Mouse (Mus musculus) hindbrain, postnatal 0 days (tissue): Measurements from ENCODE around the gene Herpud1. TPM values are rescaled to one million over a fixed set of nuclear protein-coding genes. Genes with fewer than 3 reads are reported as not detected.

ENCODE experiments used
- ATAC-seq: fragments of 200-750 bp; cut with Nextera tagmentation; 2 replicates; pipeline ENCODE4 v1.8.0; 2017; ENCODE audit warnings: mild to moderate bottlenecking, moderate TSS enrichment, moderate library complexity
- DNase-seq: peaks from one replicate; pipeline ENCODE4 v3.0.0-alpha.2; 2015; ENCODE audit warnings: low spot score
- H3K27ac ChIP-seq: fragments of 300-500 bp; sonication (generic); 2 replicates; pipeline ENCODE4 v1.5.1; 2014; ENCODE audit warnings: mild to moderate bottlenecking
- H3K27me3 ChIP-seq: fragments of 300-500 bp; sonication (generic); 2 replicates; pipeline ENCODE4 v1.6.1; 2014; ENCODE audit warnings: low read length, mixed read lengths; ENCODE audit not compliant: insufficient read depth
- H3K36me3 ChIP-seq: fragments of 300-500 bp; sonication (generic); 2 replicates; pipeline ENCODE4 v1.6.1; 2014; ENCODE audit warnings: low read length, mixed read lengths; ENCODE audit not compliant: insufficient read depth
- H3K4me1 ChIP-seq: fragments of 300-500 bp; sonication (generic); 2 replicates; pipeline ENCODE4 v1.6.1; 2014; ENCODE audit warnings: antibody characterized with exemption, low read length, mixed read lengths; ENCODE audit not compliant: insufficient read depth
- H3K4me2 ChIP-seq: fragments of 300-500 bp; sonication (generic); 2 replicates; pipeline ENCODE4 v1.6.1; 2014; ENCODE audit warnings: low read depth, mild to moderate bottlenecking, low read length, moderate library complexity, mixed read lengths
- H3K4me3 ChIP-seq: fragments of 300-500 bp; sonication (generic); 2 replicates; pipeline ENCODE4 v1.5.1; 2014; ENCODE audit warnings: low read length
- H3K9ac ChIP-seq: fragments of 300-500 bp; sonication (generic); replicated peaks from 2 replicates; pipeline ENCODE4 v1.6.1; 2014; ENCODE audit warnings: mild to moderate bottlenecking, low read length, moderate library complexity, mixed read lengths
- H3K9me3 ChIP-seq: fragments of 300-500 bp; sonication (generic); 2 replicates; pipeline ENCODE4 v1.6.1; 2016; ENCODE audit warnings: low read length, mixed read lengths
- CTCF ChIP-seq: IDR thresholded peaks from 2 replicates; pipeline ENCODE4 v1.5.1; 2016; ENCODE audit warnings: antibody characterized with exemption, control low read depth, low read depth
- WGBS: fragments of 180-500 bp; shearing (Covaris S2); extraction: QIAGEN DNeasy Blood & Tissue Kit; methylation state at CpG from one replicate; pipeline ENCODE4 v1.1.7; 2014; 5-methylcytosine and 5-hydroxymethylcytosine counted together
- polyA plus RNA-seq: library from polyadenylated mRNA; unstranded; fragments of >200 nt; fragmentation: Nextera tagmentation; extraction: Ambion mirVana; gene quantifications from 2 replicates; pipeline ENCODE4 v1.2.1, GENCODE M21; 2015
- total RNA-seq: library from RNA; depleted of rRNA; stranded (reverse); fragments of >200 nt; gene quantifications from 2 replicates; pipeline ENCODE4 v1.2.3, GENCODE M21; 2014; rRNA removed

Gene Herpud1
- total RNA-seq (87.1 and 87.9 TPM in 2 replicates), polyA plus RNA-seq (65.2 and 65.6 TPM in 2 replicates)

- Histone ChIP-seq H3K27ac (peak within 1 kb of the TSS; percentile 96), H3K9me3 (no peaks in the 10 kb centered on the region), H3K9ac (peak within 1 kb of the TSS; percentile 86), H3K36me3 (peaks cover 20% of the 10 kb centered on the region), H3K27me3 (no peaks in the 10 kb centered on the region), H3K4me3 (peak within 1 kb of the TSS; percentile 93), H3K4me2 (peak within 1 kb of the TSS; percentile 95), H3K4me1 (no peaks in the 10 kb centered on the region)
- TF ChIP-seq CTCF, result no peak
- ATAC-seq, result peak; percentile 99
- peak; percentile 98 for DNase-seq
- under 1% methylated on average over 57 of the region's 65 CpGs for WGBS
Measured at GRCm38 (mm10) chr8:94386214-94387026, at the start of gene Herpud1. Herpud1 (plus strand) TSS chr8:94386438.

GRCm38 (mm10) chr8:94337559-94337958 is 48.7 kb upstream of the Herpud1 start:
- 84% methylated on average over 8 of the region's 8 CpGs for WGBS
- no peak for DNase-seq
- H3K4me3 ChIP-seq, result no peak overlapping the region
- no peaks in the 10 kb centered on the region for H3K4me1 ChIP-seq
- TF ChIP-seq CTCF, result no peak
- H3K9me3 ChIP-seq, result no peaks in the 10 kb centered on the region
- no peak overlapping the region for H3K27ac ChIP-seq
- H3K9ac ChIP-seq, result no peak overlapping the region
- no peaks in the 10 kb centered on the region for H3K36me3 ChIP-seq
- H3K27me3 ChIP-seq, result no peaks in the 10 kb centered on the region
- ATAC-seq, result no peak
- no peak overlapping the region for H3K4me2 ChIP-seq

GRCm38 (mm10) chr8:94340796-94341195 is 45.4 kb upstream of the Herpud1 start:
- H3K4me1 ChIP-seq, result no peaks in the 10 kb centered on the region
- ATAC-seq (no peak), DNase-seq (no peak)
- no peak overlapping the region for H3K4me2 ChIP-seq
- no peak overlapping the region for H3K4me3 ChIP-seq
- no peak overlapping the region for H3K27ac ChIP-seq
- no peaks in the 10 kb centered on the region for H3K9me3 ChIP-seq
- no peak for TF ChIP-seq CTCF
- no peaks in the 10 kb centered on the region for H3K27me3 ChIP-seq
- WGBS, result 86% methylated on average over 7 of the region's 7 CpGs
- no peaks in the 10 kb centered on the region for H3K36me3 ChIP-seq
- no peak overlapping the region for H3K9ac ChIP-seq

- H3K27ac ChIP-seq, result no peak overlapping the region
- no peak overlapping the region for H3K9ac ChIP-seq
- H3K4me1 ChIP-seq, result no peaks in the 10 kb centered on the region
- ATAC-seq (no peak), DNase-seq (no peak)
- H3K36me3 ChIP-seq, result no peaks in the 10 kb centered on the region
- no peaks in the 10 kb centered on the region for H3K9me3 ChIP-seq
- TF ChIP-seq CTCF, result no peak
- H3K4me2 ChIP-seq, result no peak overlapping the region
- 91% methylated on average over 10 of the region's 10 CpGs for WGBS
- no peak overlapping the region for H3K4me3 ChIP-seq
- no peaks in the 10 kb centered on the region for H3K27me3 ChIP-seq
Measured at GRCm38 (mm10) chr8:94342691-94343090, 43.5 kb upstream of the Herpud1 start.

GRCm38 (mm10) chr8:94343290-94343689 is 42.9 kb upstream of the Herpud1 start:
- peak; percentile 68 for ATAC-seq
- 7% methylated on average over 6 of the region's 6 CpGs for WGBS
- no peak overlapping the region for H3K9ac ChIP-seq

GRCm38 (mm10) chr8:94343778-94344320 is 42.4 kb upstream of the Herpud1 start:
- ATAC-seq, result no peak; the same call in none of the 2 replicates
- WGBS, result 86% methylated on average over 11 of the region's 11 CpGs
- no peaks in the 10 kb centered on the region for H3K9me3 ChIP-seq

More at GRCm38 (mm10) chr8:94343290-94343689, 42.9 kb upstream of the Herpud1 start:
- no peaks in the 10 kb centered on the region for H3K27me3 ChIP-seq
- H3K4me1 ChIP-seq, result no peaks in the 10 kb centered on the region
- H3K4me3 ChIP-seq, result no peak overlapping the region
- H3K4me2 ChIP-seq, result no peak overlapping the region
- H3K27ac ChIP-seq, result 0 out of 2 replicates have a peak overlapping the region, but pooled peaks have one; percentile 26
- DNase-seq, result peak; percentile 94
- H3K36me3 ChIP-seq, result no peaks in the 10 kb centered on the region
- TF ChIP-seq CTCF, result peak; percentile 96
- H3K9me3 ChIP-seq, result no peaks in the 10 kb centered on the region

More at GRCm38 (mm10) chr8:94343778-94344320, 42.4 kb upstream of the Herpud1 start:
- DNase-seq, result no peak
- 0 out of 2 replicates have a peak overlapping the region, but pooled peaks have one; percentile 26 for H3K27ac ChIP-seq
- no peaks in the 10 kb centered on the region for H3K4me1 ChIP-seq
- no peaks in the 10 kb centered on the region for H3K27me3 ChIP-seq
- no peak for TF ChIP-seq CTCF
- no peak overlapping the region for H3K9ac ChIP-seq
- H3K36me3 ChIP-seq, result no peaks in the 10 kb centered on the region
- no peak overlapping the region for H3K4me3 ChIP-seq
- H3K4me2 ChIP-seq, result no peak overlapping the region
